Mouse (Mus musculus): ENCODE data around the gene Cltrn. TPM values are rescaled to one million over a fixed set of nuclear protein-coding genes. Genes with fewer than 3 reads are reported as not detected.

Gene Cltrn
- polyA plus RNA-seq, 1 experiment from 2014 or later = 8.3 TPM

- WGBS = 21% methylated on average over 54 of the region's 54 CpGs
- peak within 1 kb of the TSS; percentile 76 for H3K9ac ChIP-seq (ENCODE audit: low read depth, low read length)
- ATAC-seq = peak; percentile 99
Measured at GRCm38 (mm10) chrX:164076040-164076775, 12.4 kb upstream of the Cltrn start, which contains the start of gene Siah1b. TSS of gene Siah1b (minus strand) at chrX:164076493.

GRCm38 (mm10) chrX:164082030-164082429, 6.6 kb upstream of the Cltrn start:
- 84% methylated on average over 9 of the region's 9 CpGs for whole genome bisulfite sequencing

More at GRCm38 (mm10) chrX:164076040-164076775, 12.4 kb upstream of the Cltrn start, which contains the start of gene Siah1b:
- peak within 1 kb of the TSS; percentile 62 for H3K4me2 ChIP-seq (ENCODE audit: low read depth, low read length)
- no peaks in the 10 kb centered on the region for H3K9me3 ChIP-seq (ENCODE audit: control insufficient read depth, low read length)
- H3K27ac ChIP-seq (ENCODE audit: low read length) = peak within 1 kb of the TSS; percentile 68
- H3K4me3 ChIP-seq (ENCODE audit: low read length) = peak within 1 kb of the TSS; percentile 65
- H3K36me3 ChIP-seq (ENCODE audit: control insufficient read depth, insufficient read depth, low read length) = peaks cover 2% of the 10 kb centered on the region; the same call in 1 of the 2 replicates
- no peaks in the 10 kb centered on the region for H3K27me3 ChIP-seq (replicated peaks; ENCODE audit: control insufficient read depth, insufficient read depth, low read length)
- no peaks in the 10 kb centered on the region for H3K4me1 ChIP-seq (ENCODE audit: control insufficient read depth, insufficient read depth, low read length)

GRCm38 (mm10) chrX:164089916-164090315, 1.3 kb downstream of the Cltrn start:
- 70% methylated on average over 11 of the region's 11 CpGs for WGBS
- H3K36me3 ChIP-seq (ENCODE audit: control insufficient read depth, insufficient read depth, low read length) = no peaks in the 10 kb centered on the region
- no peaks in the 10 kb centered on the region for H3K4me1 ChIP-seq (ENCODE audit: control insufficient read depth, insufficient read depth, low read length)
- ATAC-seq = no peak
- no peak overlapping the region for H3K9ac ChIP-seq (ENCODE audit: low read depth, low read length)
- H3K4me3 ChIP-seq (ENCODE audit: low read length) = no peak overlapping the region
- H3K27me3 ChIP-seq (replicated peaks; ENCODE audit: control insufficient read depth, insufficient read depth, low read length) = peaks cover 7% of the 10 kb centered on the region; the same call in 1 of the 2 replicates
- no peak overlapping the region for H3K4me2 ChIP-seq (ENCODE audit: low read depth, low read length)
- H3K27ac ChIP-seq (ENCODE audit: low read length) = no peak overlapping the region
- no peaks in the 10 kb centered on the region for H3K9me3 ChIP-seq (ENCODE audit: control insufficient read depth, low read length)

More at GRCm38 (mm10) chrX:164082030-164082429, 6.6 kb upstream of the Cltrn start:
- Histone ChIP-seq H3K36me3 (ENCODE audit: control insufficient read depth, insufficient read depth, low read length) (no peaks in the 10 kb centered on the region), H3K9me3 (ENCODE audit: control insufficient read depth, low read length) (no peaks in the 10 kb centered on the region), H3K4me1 (ENCODE audit: control insufficient read depth, insufficient read depth, low read length) (no peaks in the 10 kb centered on the region), H3K27ac (ENCODE audit: low read length) (no peak overlapping the region), H3K9ac (ENCODE audit: low read depth, low read length) (no peak overlapping the region), H3K4me3 (ENCODE audit: low read length) (no peak overlapping the region), H3K27me3 (replicated peaks; ENCODE audit: control insufficient read depth, insufficient read depth, low read length) (no peaks in the 10 kb centered on the region), H3K4me2 (ENCODE audit: low read depth, low read length) (no peak overlapping the region)
- ATAC-seq = no peak

DNA sequence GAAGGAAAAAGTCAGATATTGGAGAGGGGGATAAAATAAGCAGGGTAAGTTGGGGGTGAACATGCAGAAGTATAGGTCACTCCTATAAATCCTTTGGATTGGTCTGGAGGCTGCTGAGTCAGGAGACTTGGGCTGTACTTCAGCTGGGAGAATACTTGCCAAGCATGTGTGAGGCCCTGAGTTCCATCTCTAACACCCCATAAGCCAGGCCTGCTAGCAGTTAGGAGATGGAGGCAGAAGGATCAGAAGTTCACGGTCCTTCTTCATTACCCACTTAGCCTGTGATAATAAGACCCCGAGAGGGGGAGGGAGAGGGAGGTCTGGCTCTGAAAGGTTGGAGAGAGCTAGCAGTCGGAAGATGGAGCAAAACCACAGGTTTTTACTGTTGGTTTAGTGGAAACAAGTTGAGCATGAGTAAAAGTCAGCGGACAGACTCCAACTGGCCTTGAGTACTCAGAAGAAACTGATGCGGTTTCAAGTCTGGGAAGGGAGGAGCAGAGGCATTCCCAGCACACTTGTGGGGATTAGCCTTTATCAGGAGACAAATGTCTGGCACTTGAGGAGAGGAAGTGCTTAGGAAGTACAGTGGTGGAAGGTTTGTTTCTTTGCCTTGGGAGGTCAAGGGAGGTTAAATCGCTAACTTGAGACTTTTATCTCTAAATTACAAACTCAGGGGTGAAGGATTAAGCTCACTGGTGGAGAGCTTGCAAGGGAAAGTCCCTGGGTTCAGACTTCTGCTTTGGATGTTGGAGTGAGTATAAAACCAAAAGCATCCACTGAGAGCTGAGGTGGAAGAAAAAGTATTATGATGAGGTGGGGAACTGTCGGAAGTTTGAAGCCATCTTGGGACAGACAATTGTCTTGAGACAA, 3.9 kb downstream of the Cltrn start:
- Histone ChIP-seq H3K36me3 (ENCODE audit: control insufficient read depth, insufficient read depth, low read length) (no peaks in the 10 kb centered on the region), H3K9me3 (ENCODE audit: control insufficient read depth, low read length) (no peaks in the 10 kb centered on the region), H3K27me3 (replicated peaks; ENCODE audit: control insufficient read depth, insufficient read depth, low read length) (peaks cover 7% of the 10 kb centered on the region), H3K27ac (ENCODE audit: low read length) (no peak overlapping the region), H3K9ac (ENCODE audit: low read depth, low read length) (no peak overlapping the region), H3K4me1 (ENCODE audit: control insufficient read depth, insufficient read depth, low read length) (no peaks in the 10 kb centered on the region), H3K4me2 (ENCODE audit: low read depth, low read length) (no peak overlapping the region), H3K4me3 (ENCODE audit: low read length) (no peak overlapping the region)
- WGBS = 42% methylated on average over 7 of the region's 7 CpGs
- ATAC-seq = no peak

- Histone ChIP-seq H3K4me2 (ENCODE audit: low read depth, low read length) (no peak overlapping the region), H3K9ac (ENCODE audit: low read depth, low read length) (no peak overlapping the region), H3K36me3 (ENCODE audit: control insufficient read depth, insufficient read depth, low read length) (no peaks in the 10 kb centered on the region), H3K9me3 (ENCODE audit: control insufficient read depth, low read length) (no peaks in the 10 kb centered on the region), H3K27me3 (replicated peaks; ENCODE audit: control insufficient read depth, insufficient read depth, low read length) (peaks cover 7% of the 10 kb centered on the region), H3K4me1 (ENCODE audit: control insufficient read depth, insufficient read depth, low read length) (no peaks in the 10 kb centered on the region), H3K27ac (ENCODE audit: low read length) (no peak overlapping the region), H3K4me3 (ENCODE audit: low read length) (no peak overlapping the region)
- no peak for ATAC-seq
- 75% methylated on average over 5 of the region's 5 CpGs for WGBS
Measured at GRCm38 (mm10) chrX:164093435-164093834, 4.8 kb downstream of the Cltrn start.

DNA sequence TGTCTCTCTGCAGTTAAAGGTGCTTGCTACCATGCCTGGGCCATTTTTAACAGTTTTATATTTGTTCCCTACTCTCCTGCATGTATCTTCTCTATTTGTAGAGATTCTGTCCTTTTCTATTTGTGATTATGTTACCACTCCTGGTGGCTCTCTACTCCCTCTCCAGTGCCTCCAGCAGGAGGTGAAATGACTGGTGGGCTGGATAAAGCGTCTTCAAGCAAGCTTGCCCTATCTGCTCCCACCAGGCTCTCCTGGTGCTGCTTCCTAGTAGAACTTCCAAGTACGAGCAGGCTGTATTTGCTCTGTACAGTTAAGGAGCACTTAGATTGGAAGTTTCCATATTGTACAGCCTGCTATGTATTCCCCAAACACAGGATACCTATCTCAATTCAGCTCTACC, 7.2 kb downstream of the Cltrn start:
- no peaks in the 10 kb centered on the region for H3K36me3 ChIP-seq (ENCODE audit: control insufficient read depth, insufficient read depth, low read length)
- no peak overlapping the region for H3K9ac ChIP-seq (ENCODE audit: low read depth, low read length)
- no peak overlapping the region for H3K4me2 ChIP-seq (ENCODE audit: low read depth, low read length)
- H3K4me1 ChIP-seq (ENCODE audit: control insufficient read depth, insufficient read depth, low read length) = no peaks in the 10 kb centered on the region
- no peak for ATAC-seq
- peaks cover 3% of the 10 kb centered on the region for H3K27me3 ChIP-seq (replicated peaks; ENCODE audit: control insufficient read depth, insufficient read depth, low read length)
- H3K4me3 ChIP-seq (ENCODE audit: low read length) = no peak overlapping the region
- H3K27ac ChIP-seq (ENCODE audit: low read length) = no peak overlapping the region
- H3K9me3 ChIP-seq (ENCODE audit: control insufficient read depth, low read length) = no peaks in the 10 kb centered on the region
- WGBS = 80% methylated on average over 2 of the region's 2 CpGs

GRCm38 (mm10) chrX:164101483-164101882, 12.9 kb downstream of the Cltrn start:
- peak; percentile 21; the same call in 1 of the 2 replicates for ATAC-seq
- H3K9me3 ChIP-seq (ENCODE audit: control insufficient read depth, low read length) = no peaks in the 10 kb centered on the region

GRCm38 (mm10) chrX:164102198-164102597, 13.6 kb downstream of the Cltrn start:
- no peak overlapping the region for H3K4me3 ChIP-seq (ENCODE audit: low read length)
- peak; percentile 64 for ATAC-seq
- H3K9me3 ChIP-seq (ENCODE audit: control insufficient read depth, low read length) = no peaks in the 10 kb centered on the region
- H3K27me3 ChIP-seq (replicated peaks; ENCODE audit: control insufficient read depth, insufficient read depth, low read length) = no peaks in the 10 kb centered on the region
- H3K4me2 ChIP-seq (ENCODE audit: low read depth, low read length) = no peak overlapping the region
- H3K9ac ChIP-seq (ENCODE audit: low read depth, low read length) = no peak overlapping the region
- H3K27ac ChIP-seq (ENCODE audit: low read length) = peak overlapping the region; percentile 52
- H3K4me1 ChIP-seq (ENCODE audit: control insufficient read depth, insufficient read depth, low read length) = 0 out of 2 replicates have a peak, but pooled peaks cover 3% of the 10 kb centered on the region
- 80% methylated on average over 7 of the region's 7 CpGs for WGBS
- no peaks in the 10 kb centered on the region for H3K36me3 ChIP-seq (ENCODE audit: control insufficient read depth, insufficient read depth, low read length)

More at GRCm38 (mm10) chrX:164101483-164101882, 12.9 kb downstream of the Cltrn start:
- Histone ChIP-seq H3K27me3 (replicated peaks; ENCODE audit: control insufficient read depth, insufficient read depth, low read length) (no peaks in the 10 kb centered on the region), H3K4me2 (ENCODE audit: low read depth, low read length) (no peak overlapping the region), H3K9ac (ENCODE audit: low read depth, low read length) (no peak overlapping the region), H3K27ac (ENCODE audit: low read length) (no peak overlapping the region; the same call in 1 of the 2 replicates), H3K4me3 (ENCODE audit: low read length) (no peak overlapping the region), H3K36me3 (ENCODE audit: control insufficient read depth, insufficient read depth, low read length) (no peaks in the 10 kb centered on the region), H3K4me1 (ENCODE audit: control insufficient read depth, insufficient read depth, low read length) (0 out of 2 replicates have a peak, but pooled peaks cover 3% of the 10 kb centered on the region)

DNA sequence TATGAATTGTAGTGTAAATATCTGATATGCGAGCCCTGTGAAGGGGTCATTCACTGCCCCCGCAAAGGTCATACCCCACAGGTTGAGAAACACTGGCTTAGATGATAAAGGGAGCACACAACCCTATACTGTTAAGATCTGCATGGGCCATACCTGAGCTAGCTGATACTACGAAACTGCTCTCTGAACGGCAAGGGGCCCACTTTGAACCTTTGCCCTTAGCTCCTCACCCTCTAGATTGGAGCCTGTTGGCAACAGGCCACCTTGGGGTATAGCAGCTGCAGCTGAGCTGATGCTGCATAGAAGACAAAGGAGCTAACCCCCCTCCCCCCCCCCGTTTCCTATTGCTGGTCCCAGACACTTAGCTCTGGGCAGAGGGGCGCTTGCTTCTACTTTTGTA, 14.0 kb downstream of the Cltrn start:
- Histone ChIP-seq H3K9me3 (ENCODE audit: control insufficient read depth, low read length) (no peaks in the 10 kb centered on the region), H3K9ac (ENCODE audit: low read depth, low read length) (no peak overlapping the region), H3K4me2 (ENCODE audit: low read depth, low read length) (no peak overlapping the region), H3K36me3 (ENCODE audit: control insufficient read depth, insufficient read depth, low read length) (no peaks in the 10 kb centered on the region), H3K27me3 (replicated peaks; ENCODE audit: control insufficient read depth, insufficient read depth, low read length) (no peaks in the 10 kb centered on the region), H3K4me3 (ENCODE audit: low read length) (no peak overlapping the region), H3K27ac (ENCODE audit: low read length) (no peak overlapping the region; the same call in 1 of the 2 replicates), H3K4me1 (ENCODE audit: control insufficient read depth, insufficient read depth, low read length) (0 out of 2 replicates have a peak, but pooled peaks cover 3% of the 10 kb centered on the region)
- ATAC-seq = peak; percentile 98
- 61% methylated on average over 6 of the region's 6 CpGs for WGBS

Measured in intestine, embryonic 16.5 days (tissue).